Mouse (Mus musculus) liver, embryonic 16.5 days (tissue): Measurements from ENCODE around the gene Palm3. TPM values are rescaled to one million over a fixed set of nuclear protein-coding genes. Genes with fewer than 3 reads are reported as not detected.
A peak's percentile ranks its signal among the peaks of the same experiment; 100 is the strongest.

Experiments
- ATAC-seq: fragments of 200-750 bp; cut with Nextera tagmentation; 2 replicates; pipeline ENCODE4 v1.8.0; 2017; ENCODE audit warnings: low read depth, mild to moderate bottlenecking, moderate number of reproducible peaks, moderate library complexity
- H3K27ac ChIP-seq: fragments of 300-500 bp; sonication (generic); 2 replicates; pipeline ENCODE4 v1.5.1; 2014; ENCODE audit warnings: mild to moderate bottlenecking, low read length
- H3K27me3 ChIP-seq: fragments of 300-500 bp; sonication (generic); 2 replicates; pipeline ENCODE4 v1.6.1; 2014; ENCODE audit warnings: low read depth, low read length, mixed read lengths; ENCODE audit not compliant: control insufficient read depth, insufficient read depth
- H3K36me3 ChIP-seq: fragments of 300-500 bp; sonication (generic); 2 replicates; pipeline ENCODE4 v1.6.1; 2014; ENCODE audit warnings: mild to moderate bottlenecking; ENCODE audit not compliant: control insufficient read depth, insufficient read depth
- H3K4me1 ChIP-seq: fragments of 300-500 bp; sonication (generic); 2 replicates; pipeline ENCODE4 v1.6.1; 2014; ENCODE audit warnings: low read depth, low read length, mixed read lengths; ENCODE audit not compliant: control insufficient read depth
- H3K4me2 ChIP-seq: fragments of 300-500 bp; sonication (generic); 2 replicates; pipeline ENCODE4 v1.6.1; 2014; ENCODE audit warnings: low read depth, low read length, mixed read lengths
- H3K4me3 ChIP-seq: fragments of 300-500 bp; sonication (generic); 2 replicates; pipeline ENCODE4 v1.5.1; 2014; ENCODE audit warnings: low read depth, mild to moderate bottlenecking, low read length
- H3K9ac ChIP-seq: fragments of 300-500 bp; sonication (generic); 2 replicates; pipeline ENCODE4 v1.6.1; 2014; ENCODE audit warnings: low read depth, low read length
- H3K9me3 ChIP-seq: fragments of 300-500 bp; sonication (generic); replicated peaks from 2 replicates; pipeline ENCODE4 v1.6.1; 2016; ENCODE audit warnings: low read length; ENCODE audit not compliant: control insufficient read depth
- WGBS: fragments of 180-500 bp; shearing (Covaris S2); extraction: QIAGEN DNeasy Blood & Tissue Kit; methylation state at CpG from one replicate; pipeline ENCODE4 v1.1.7; 2014; ENCODE audit not compliant: insufficient replicate concordance; 5-methylcytosine and 5-hydroxymethylcytosine counted together
- polyA plus RNA-seq: library from polyadenylated mRNA; unstranded; fragments of >200 nt; fragmentation: Nextera tagmentation; extraction: Ambion mirVana; gene quantifications from 2 replicates; pipeline ENCODE4 v1.2.1, GENCODE M21; 2015

The Palm3 gene
- polyA plus RNA-seq, 1 experiment from 2014 or later: 0.15 TPM

GRCm38 (mm10) chr8:83994030-83994429 is 27.2 kb upstream of the Palm3 start:
- 31% methylated on average over 3 of the region's 3 CpGs for WGBS
- peaks cover 6% of the 10 kb centered on the region; the same call in 1 of the 2 replicates for H3K36me3 ChIP-seq
- no peaks in the 10 kb centered on the region for H3K27me3 ChIP-seq
- no peaks in the 10 kb centered on the region for H3K9me3 ChIP-seq
- no peak overlapping the region for H3K4me2 ChIP-seq
- no peak overlapping the region for H3K4me3 ChIP-seq
- H3K9ac ChIP-seq: no peak overlapping the region
- no peak for ATAC-seq
- H3K4me1 ChIP-seq: peaks cover 42% of the 10 kb centered on the region
- H3K27ac ChIP-seq: peak overlapping the region; percentile 1

- Histone ChIP-seq H3K9ac (peak overlapping the region; percentile 87), H3K4me2 (peak overlapping the region; percentile 93), H3K4me1 (peaks cover 53% of the 10 kb centered on the region), H3K27ac (peak overlapping the region; percentile 86), H3K27me3 (no peaks in the 10 kb centered on the region), H3K36me3 (peaks cover 21% of the 10 kb centered on the region), H3K9me3 (no peaks in the 10 kb centered on the region), H3K4me3 (peak overlapping the region; percentile 88)
- ATAC-seq: no peak
- 31% methylated on average over 12 of the region's 12 CpGs for WGBS
Measured at GRCm38 (mm10) chr8:83995973-83996372, 25.3 kb upstream of the Palm3 start.

GRCm38 (mm10) chr8:83996567-83997505 is 24.4 kb upstream of the Palm3 start:
- Histone ChIP-seq H3K27ac (peak overlapping the region; percentile 86), H3K4me3 (peak overlapping the region; percentile 88), H3K4me2 (peak overlapping the region; percentile 93), H3K9me3 (no peaks in the 10 kb centered on the region), H3K9ac (peak overlapping the region; percentile 90), H3K27me3 (no peaks in the 10 kb centered on the region), H3K4me1 (peaks cover 50% of the 10 kb centered on the region), H3K36me3 (peaks cover 27% of the 10 kb centered on the region)
- peak; percentile 86 for ATAC-seq
- whole genome bisulfite sequencing: under 1% methylated on average over 55 of the region's 103 CpGs

- ATAC-seq: peak; percentile 5
- no peaks in the 10 kb centered on the region for H3K27me3 ChIP-seq
- H3K4me1 ChIP-seq: peaks cover 42% of the 10 kb centered on the region
- 0% methylated on average over 73 of the region's 112 CpGs for WGBS
- H3K4me2 ChIP-seq: peak within 1 kb of the TSS; percentile 93
- H3K4me3 ChIP-seq: peak within 1 kb of the TSS; percentile 88
- peak within 1 kb of the TSS; percentile 90 for H3K9ac ChIP-seq
- H3K27ac ChIP-seq: peak within 1 kb of the TSS; percentile 86
- H3K9me3 ChIP-seq: no peaks in the 10 kb centered on the region
- H3K36me3 ChIP-seq: peaks cover 28% of the 10 kb centered on the region
Measured at GRCm38 (mm10) chr8:83997511-83998141, 23.6 kb upstream of the Palm3 start, which contains the start of gene Samd1. Gene Samd1, plus strand, starts transcription at chr8:83997672.

GRCm38 (mm10) chr8:83998231-83999056 is 22.8 kb upstream of the Palm3 start:
- 1% methylated on average over 79 of the region's 92 CpGs for WGBS
- peak overlapping the region; percentile 92 for H3K4me2 ChIP-seq
- H3K36me3 ChIP-seq: peaks cover 28% of the 10 kb centered on the region
- H3K27ac ChIP-seq: peak overlapping the region; percentile 81
- no peaks in the 10 kb centered on the region for H3K27me3 ChIP-seq
- H3K9ac ChIP-seq: peak overlapping the region; percentile 90
- H3K4me3 ChIP-seq: peak overlapping the region; percentile 88
- ATAC-seq: peak; percentile 5
- H3K4me1 ChIP-seq: peaks cover 41% of the 10 kb centered on the region
- H3K9me3 ChIP-seq: no peaks in the 10 kb centered on the region

- no peak for ATAC-seq
- H3K4me3 ChIP-seq: peak overlapping the region; percentile 88
Measured at GRCm38 (mm10) chr8:83999057-83999705, 22.1 kb upstream of the Palm3 start.

GRCm38 (mm10) chr8:83999825-84000224 is 21.4 kb upstream of the Palm3 start:
- Histone ChIP-seq H3K9me3 (no peaks in the 10 kb centered on the region), H3K27ac (no peak overlapping the region), H3K4me3 (no peak overlapping the region), H3K4me2 (no peak overlapping the region), H3K27me3 (no peaks in the 10 kb centered on the region), H3K9ac (no peak overlapping the region), H3K36me3 (peaks cover 28% of the 10 kb centered on the region), H3K4me1 (peaks cover 41% of the 10 kb centered on the region)
- no peak for ATAC-seq
- 86% methylated on average over 2 of the region's 2 CpGs for WGBS

More at GRCm38 (mm10) chr8:83999057-83999705, 22.1 kb upstream of the Palm3 start:
- Histone ChIP-seq H3K27me3 (no peaks in the 10 kb centered on the region), H3K27ac (no peak overlapping the region), H3K9me3 (no peaks in the 10 kb centered on the region), H3K9ac (peak overlapping the region; percentile 90), H3K36me3 (peaks cover 28% of the 10 kb centered on the region), H3K4me1 (peaks cover 40% of the 10 kb centered on the region), H3K4me2 (peak overlapping the region; percentile 92)
- WGBS: 69% methylated on average over 16 of the region's 16 CpGs

- Histone ChIP-seq H3K4me1 (peaks cover 38% of the 10 kb centered on the region), H3K4me3 (no peak within 1 kb of the TSS), H3K27me3 (no peaks in the 10 kb centered on the region), H3K4me2 (no peak within 1 kb of the TSS), H3K9me3 (no peaks in the 10 kb centered on the region), H3K9ac (no peak within 1 kb of the TSS), H3K36me3 (peaks cover 28% of the 10 kb centered on the region), H3K27ac (no peak within 1 kb of the TSS)
- WGBS: 80% methylated on average over 61 of the region's 61 CpGs
- no peak for ATAC-seq
Measured at GRCm38 (mm10) chr8:84001281-84002000, 19.8 kb upstream of the Palm3 start, which contains the start of gene 1700067K01Rik. Gene 1700067K01Rik, plus strand, starts transcription at chr8:84001502.
